Mouse (Mus musculus) myocyte (in vitro differentiated cells): ENCODE measurements around the gene Pdrg1.

Source experiments
- CEBPB ChIP-seq: IDR thresholded peaks from 2 replicates; pipeline ENCODE4 v1.6.1; 2011; ENCODE audit warnings: mild to moderate bottlenecking, moderate library complexity; ENCODE audit not compliant: poor library complexity, insufficient read depth, severe bottlenecking
- MAX ChIP-seq: IDR thresholded peaks from one replicate; pipeline ENCODE4 v1.6.1; 2011; ENCODE audit warnings: low read depth, mild to moderate bottlenecking, control low read depth
- MYOG ChIP-seq, 3 experiments: IDR thresholded peaks; one replicate each; pipeline ENCODE4 v1.6.1; 2011; ENCODE audit warnings: control low read depth in 2 of 3, low read depth in 2 of 3, mild to moderate bottlenecking in 2 of 3; ENCODE audit not compliant: insufficient read length in 2 of 3, control insufficient read depth in 1 of 3, insufficient read depth in 1 of 3
- POLR2A ChIP-seq: IDR thresholded peaks from one replicate; pipeline ENCODE4 v1.6.1; 2011; ENCODE audit warnings: low read depth, mild to moderate bottlenecking, control low read depth, moderate library complexity; ENCODE audit not compliant: insufficient read length
- POLR2AphosphoS2 ChIP-seq: IDR thresholded peaks from one replicate; pipeline ENCODE4 v1.6.1; 2011; ENCODE audit warnings: low read depth, control low read depth; ENCODE audit not compliant: insufficient read length
- SRF ChIP-seq: IDR thresholded peaks from one replicate; pipeline ENCODE4 v1.6.1; 2011; ENCODE audit warnings: low read depth; ENCODE audit not compliant: control insufficient read depth, insufficient read length
- TCF3 ChIP-seq: IDR thresholded peaks from one replicate; pipeline ENCODE4 v1.6.1; 2011; ENCODE audit warnings: low read depth, control low read depth; ENCODE audit not compliant: insufficient read length
- USF1 ChIP-seq: IDR thresholded peaks from one replicate; pipeline ENCODE4 v1.6.1; 2011; ENCODE audit warnings: low read depth, mild to moderate bottlenecking, control low read depth, moderate library complexity

DNA sequence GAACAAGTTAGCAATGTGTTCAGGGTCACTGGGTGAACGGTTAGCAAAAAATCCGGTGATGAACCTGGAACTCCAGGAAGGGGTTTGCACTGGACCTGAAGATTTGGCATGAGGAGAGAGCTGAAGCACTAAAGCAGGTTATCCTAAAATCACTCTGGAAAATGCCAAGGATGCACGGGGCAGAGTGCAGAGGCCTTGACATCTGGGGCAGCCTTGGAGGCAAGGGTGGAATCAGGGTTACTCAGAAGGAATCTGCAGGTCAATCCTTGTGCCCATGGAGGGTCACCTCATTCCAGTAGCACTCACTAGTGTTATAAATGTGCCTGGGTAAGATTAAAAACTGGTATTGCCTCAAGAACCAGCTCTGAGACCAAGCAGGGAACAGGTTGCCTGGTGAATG lies 9.2 kb downstream of the Pdrg1 start:
- no peak for TF ChIP-seq CEBPB
- TF ChIP-seq POLR2A, result no peak
- no peak for TF ChIP-seq SRF
- TF ChIP-seq MYOG (IDR thresholded peaks at IDR 0.05; ENCODE audit: control insufficient read depth in 1 of 3, insufficient read depth in 1 of 3, insufficient read length in 2 of 3, low read depth in 2 of 3), result no peak
- no peak for TF ChIP-seq MAX
- TF ChIP-seq POLR2AphosphoS2, result no peak
- no peak for TF ChIP-seq USF1
- TF ChIP-seq TCF3, result no peak
